Mouse (Mus musculus): Measurements from ENCODE around the gene Gm20479.

The Gm20479 gene

DNA sequence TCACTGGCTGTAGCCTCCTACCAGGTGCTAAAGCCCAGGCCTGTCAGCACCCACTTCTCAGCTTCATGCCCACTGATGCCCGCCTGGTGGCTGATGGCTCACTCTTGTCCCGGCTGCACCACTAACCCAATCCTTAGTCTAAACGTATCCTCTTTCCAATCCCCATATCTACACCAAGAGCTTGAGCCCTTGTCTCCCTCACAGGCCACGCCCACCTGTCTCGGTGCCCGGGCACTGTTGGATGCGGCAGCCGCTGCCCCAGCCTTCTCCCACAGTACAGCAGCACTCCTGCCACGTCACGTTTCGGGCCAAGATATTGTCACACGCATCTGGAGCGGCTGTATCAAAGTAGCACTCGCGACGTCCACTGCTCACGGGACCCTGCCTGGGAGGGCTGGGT is 46.9 kb downstream of the Gm20479 start:
- no peak for DNase-seq (ENCODE audit: low spot score)

DNA sequence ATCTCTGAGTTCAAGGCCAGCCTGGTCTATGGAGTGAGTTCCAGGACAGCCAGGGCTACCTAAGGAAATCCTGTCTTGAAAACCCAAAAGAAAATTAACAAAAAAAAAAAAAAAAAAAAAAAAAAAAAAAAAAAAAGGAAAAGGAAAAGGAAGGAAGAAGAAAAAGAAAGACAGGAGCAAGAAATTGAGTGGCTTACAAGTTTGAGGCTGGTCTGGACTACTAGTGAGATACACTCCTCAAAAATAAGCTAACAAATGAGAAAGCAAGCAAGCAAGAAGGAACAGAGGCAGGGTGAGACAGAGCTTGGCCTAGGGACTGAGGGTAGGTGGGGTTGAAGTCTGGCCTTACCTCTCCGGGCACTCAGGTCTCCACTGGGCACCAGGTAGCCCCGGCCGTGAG is 47.4 kb downstream of the Gm20479 start:
- no peak for DNase-seq (ENCODE audit: low spot score)

DNA sequence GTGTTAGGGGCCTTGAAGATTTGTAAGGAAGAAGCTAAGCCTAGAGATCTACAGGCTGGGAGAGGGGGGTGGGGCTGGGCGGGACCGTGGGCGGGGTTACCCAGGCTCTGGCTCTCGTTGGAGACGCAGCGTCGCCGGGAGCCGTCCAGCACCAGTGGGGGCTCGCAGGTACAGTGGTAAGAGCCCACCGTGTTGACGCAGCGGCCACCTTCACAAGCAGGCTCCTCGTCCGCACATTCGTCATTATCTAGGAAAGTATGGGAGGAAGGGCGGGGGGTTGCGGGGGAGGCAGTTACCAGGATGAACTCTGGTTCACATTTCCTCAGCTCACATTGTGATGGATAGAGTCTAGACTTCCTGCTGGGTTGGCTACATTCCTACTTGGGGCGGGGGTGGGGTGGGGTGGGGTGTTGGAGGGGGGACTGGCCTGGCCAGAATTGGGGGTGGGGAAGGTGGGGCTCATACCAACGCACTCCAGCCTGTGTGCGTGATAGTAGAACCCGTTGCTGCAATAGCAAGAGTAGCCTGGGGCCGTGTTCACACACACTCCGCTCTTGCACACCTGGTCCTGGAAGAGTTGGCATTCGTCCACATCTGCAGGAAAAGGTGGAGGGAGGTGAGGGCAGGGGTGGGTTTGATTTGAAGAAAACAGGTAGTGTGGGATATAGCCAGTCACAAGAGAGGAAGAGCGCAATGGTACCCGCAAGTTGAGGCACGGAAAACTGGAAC is 48.2 kb downstream of the Gm20479 start:
- DNase-seq (ENCODE audit: low spot score): no peak

DNA sequence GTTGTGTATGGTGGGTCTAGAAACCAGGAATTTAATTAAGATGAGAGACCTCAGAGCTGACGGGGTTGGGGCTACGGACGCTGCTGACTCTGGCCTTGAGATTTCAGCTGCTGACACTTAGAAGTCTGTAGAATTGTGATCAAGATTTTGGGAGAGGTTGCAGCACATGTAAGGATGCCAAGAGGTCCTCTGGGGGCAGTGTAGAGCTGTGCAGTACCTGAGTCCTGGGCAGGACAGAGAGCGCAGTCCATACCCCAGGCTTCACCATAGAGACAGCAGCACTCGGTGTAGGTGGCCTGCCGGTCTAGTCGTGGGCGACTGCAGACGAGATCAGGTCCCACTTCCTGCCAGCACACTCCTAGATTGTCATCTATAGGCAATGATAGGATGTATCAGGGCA is 49.7 kb downstream of the Gm20479 start:
- no peak for DNase-seq (ENCODE audit: low spot score)

DNA sequence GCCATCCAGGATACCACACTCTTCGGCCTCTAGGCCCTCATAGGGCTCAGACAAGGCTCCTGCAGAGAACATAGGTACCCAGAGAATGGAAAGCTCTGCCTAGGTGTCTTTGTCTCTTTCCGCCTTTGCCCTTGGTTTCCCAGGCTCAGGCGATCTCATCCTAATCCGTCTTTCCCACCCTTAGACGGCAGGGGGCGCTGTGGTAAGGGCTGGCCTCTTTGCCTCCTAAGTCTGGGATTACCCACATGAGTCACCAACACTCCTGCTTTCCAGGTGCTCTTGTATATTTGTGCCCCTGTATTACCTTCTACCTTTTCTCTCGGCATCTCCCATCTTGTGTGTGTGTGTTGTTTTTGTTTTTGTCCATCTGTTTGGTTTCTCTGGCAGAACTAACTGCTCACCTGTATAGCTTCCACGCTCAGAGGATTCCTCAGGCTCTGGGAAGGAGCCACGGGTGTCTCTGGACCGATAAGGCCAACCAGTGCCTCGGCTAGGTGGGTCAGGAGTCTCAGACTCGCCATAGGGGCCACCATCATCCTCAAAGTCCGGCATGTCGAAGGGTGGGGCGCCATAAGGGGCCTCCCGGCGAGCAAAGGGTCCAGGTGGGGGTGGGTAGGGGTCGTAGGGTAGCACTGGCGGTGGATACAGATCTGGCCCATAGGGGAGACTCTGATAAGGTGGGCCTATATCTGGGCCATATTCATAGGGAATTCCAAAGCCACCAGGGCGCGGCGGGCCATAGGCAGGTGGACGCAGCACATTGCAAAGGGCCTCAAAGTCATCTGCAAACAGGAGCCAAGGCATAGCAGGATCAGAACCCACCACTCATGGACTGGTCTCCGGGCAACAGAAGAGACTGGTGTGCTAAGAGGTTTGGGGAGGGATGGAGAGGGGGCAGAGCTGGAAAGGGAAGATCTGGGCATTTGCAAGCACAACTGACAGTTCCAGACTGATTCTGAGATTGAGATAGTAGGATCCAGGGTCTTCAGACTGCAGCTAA is 50.8 kb downstream of the Gm20479 start:
- DNase-seq (ENCODE audit: low spot score): no peak

DNA sequence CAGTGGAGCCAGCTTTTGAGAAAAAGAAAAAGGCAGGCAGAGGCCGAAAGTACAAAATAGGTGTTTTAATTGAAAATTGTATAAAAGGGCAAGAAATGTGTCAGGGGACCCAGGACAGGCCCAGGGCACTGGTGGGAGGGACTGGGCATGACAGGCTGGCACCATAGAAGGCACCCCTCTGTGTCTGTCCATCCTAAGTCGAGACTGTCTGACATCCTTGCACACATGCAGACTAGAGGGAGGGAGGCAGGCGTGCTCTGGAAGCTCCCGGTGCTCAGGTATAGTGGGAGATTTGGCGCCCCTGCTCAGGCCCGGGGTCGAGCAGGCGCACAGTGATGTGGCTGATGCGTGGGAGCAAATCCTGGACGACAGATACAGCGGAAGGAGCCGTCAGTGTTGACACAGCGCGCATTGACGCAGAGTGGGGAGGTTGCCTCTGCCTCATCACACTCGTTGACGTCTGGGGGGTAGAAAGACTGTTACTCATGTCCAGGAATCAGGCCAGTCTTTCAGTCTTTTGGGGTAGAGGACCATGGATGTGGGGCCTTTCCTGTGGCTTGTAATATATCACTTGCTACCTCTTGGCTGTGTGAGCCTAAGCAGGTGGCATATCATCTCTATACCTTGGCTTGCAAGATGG is 52.0 kb downstream of the Gm20479 start:
- DNase-seq (ENCODE audit: low spot score): no peak
